Mouse (Mus musculus): ENCODE data around the gene Cnmd.

Gene Cnmd

GRCm38 (mm10) chr14:79662001-79662400 is at the start of gene Cnmd:
TSS of gene Cnmd (minus strand) at chr14:79662170.
- DNase-seq (ENCODE audit: low read depth), result no peak

GRCm38 (mm10) chr14:79711301-79711700 is 49.3 kb upstream of the Cnmd start:
- DNase-seq (ENCODE audit: low read depth), result no peak

GRCm38 (mm10) chr14:79703523-79704172 is 41.7 kb upstream of the Cnmd start:
- no peak for DNase-seq (ENCODE audit: low read depth)

GRCm38 (mm10) chr14:79701606-79702005 is 39.6 kb upstream of the Cnmd start:
- DNase-seq (ENCODE audit: low read depth), result no peak

- DNase-seq (ENCODE audit: low read depth), result no peak
These were observed 39.1 kb upstream of the Cnmd start for GRCm38 (mm10) chr14:79701054-79701453.

- DNase-seq (ENCODE audit: low read depth), result no peak
These were observed 37.4 kb upstream of the Cnmd start for GRCm38 (mm10) chr14:79699381-79699780.

- DNase-seq (ENCODE audit: low read depth), result no peak
These were observed 28.3 kb upstream of the Cnmd start for GRCm38 (mm10) chr14:79690068-79690844.

GRCm38 (mm10) chr14:79680652-79681051 is 18.7 kb upstream of the Cnmd start:
- no peak for DNase-seq (ENCODE audit: low read depth)

- no peak for DNase-seq (ENCODE audit: low read depth)
These were observed 16.1 kb upstream of the Cnmd start for GRCm38 (mm10) chr14:79677891-79678687.

GRCm38 (mm10) chr14:79677108-79677753 is 15.3 kb upstream of the Cnmd start:
- no peak for DNase-seq (ENCODE audit: low read depth)

GRCm38 (mm10) chr14:79673083-79674013 is 11.4 kb upstream of the Cnmd start:
- no peak for DNase-seq (ENCODE audit: low read depth)

GRCm38 (mm10) chr14:79672567-79672966 is 10.6 kb upstream of the Cnmd start:
- DNase-seq (ENCODE audit: low read depth), result no peak

- DNase-seq (ENCODE audit: low read depth), result no peak
These were observed 9.0 kb upstream of the Cnmd start for GRCm38 (mm10) chr14:79671008-79671407.

- DNase-seq (ENCODE audit: low read depth), result peak; percentile 72
These were observed 709 bp downstream of the Cnmd start for GRCm38 (mm10) chr14:79661005-79661917.

- peak; percentile 5 for DNase-seq (ENCODE audit: low read depth)
These were observed 1.5 kb downstream of the Cnmd start for GRCm38 (mm10) chr14:79660467-79660866.

GRCm38 (mm10) chr14:79658748-79659508 is 3.0 kb downstream of the Cnmd start:
- DNase-seq (ENCODE audit: low read depth), result no peak

GRCm38 (mm10) chr14:79658286-79658685 is 3.7 kb downstream of the Cnmd start:
- DNase-seq (ENCODE audit: low read depth), result no peak

- DNase-seq (ENCODE audit: low read depth), result no peak
These were observed 9.3 kb downstream of the Cnmd start for GRCm38 (mm10) chr14:79652654-79653053.

GRCm38 (mm10) chr14:79649680-79650079 is 12.3 kb downstream of the Cnmd start:
- no peak for DNase-seq (ENCODE audit: low read depth)

Data from naive thymus-derived CD4-positive, alpha-beta T cell, adult 2 months (primary cell).